Mouse (Mus musculus): Measurements from ENCODE around the gene Prdm12. TPM values are rescaled to one million over a fixed set of nuclear protein-coding genes. Genes with fewer than 3 reads are reported as not detected.

Gene Prdm12
- not detected for polyA plus RNA-seq (2017; shearing (Covaris generic))

DNA sequence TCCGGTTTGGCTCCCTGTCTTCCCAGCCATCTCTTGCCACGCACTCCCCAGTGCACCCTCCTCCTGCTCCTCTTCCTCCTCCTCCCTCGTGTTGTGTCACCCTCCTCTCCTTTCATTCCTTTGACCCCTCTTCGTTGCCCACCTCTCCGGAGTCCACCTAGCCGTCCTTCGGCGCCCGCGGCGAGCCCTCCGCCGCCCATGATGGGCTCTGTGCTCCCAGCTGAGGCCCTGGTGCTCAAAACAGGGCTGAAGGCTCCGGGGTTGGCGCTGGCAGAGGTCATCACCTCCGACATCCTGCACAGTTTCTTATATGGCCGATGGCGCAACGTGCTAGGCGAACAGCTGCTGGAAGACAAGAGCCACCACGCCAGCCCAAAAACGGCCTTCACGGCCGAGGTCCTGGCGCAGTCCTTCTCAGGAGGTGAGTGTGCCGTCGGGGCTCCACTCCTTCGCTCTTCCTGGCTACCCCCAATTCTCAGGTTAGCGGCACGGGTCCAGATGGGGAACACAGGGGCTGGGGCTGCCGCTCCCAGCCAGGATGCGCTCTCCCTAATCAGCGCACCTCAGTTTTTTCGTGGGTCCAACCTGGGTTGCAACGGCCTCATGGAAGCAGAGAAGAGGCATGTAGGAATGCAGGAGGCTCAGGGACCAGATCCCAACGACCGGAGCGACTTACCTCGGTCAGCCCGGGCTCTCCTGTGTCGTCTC, at the start of gene Prdm12:
Prdm12 (plus strand) TSS at position 137 of the 708 bp plus-strand sequence.

DNA sequence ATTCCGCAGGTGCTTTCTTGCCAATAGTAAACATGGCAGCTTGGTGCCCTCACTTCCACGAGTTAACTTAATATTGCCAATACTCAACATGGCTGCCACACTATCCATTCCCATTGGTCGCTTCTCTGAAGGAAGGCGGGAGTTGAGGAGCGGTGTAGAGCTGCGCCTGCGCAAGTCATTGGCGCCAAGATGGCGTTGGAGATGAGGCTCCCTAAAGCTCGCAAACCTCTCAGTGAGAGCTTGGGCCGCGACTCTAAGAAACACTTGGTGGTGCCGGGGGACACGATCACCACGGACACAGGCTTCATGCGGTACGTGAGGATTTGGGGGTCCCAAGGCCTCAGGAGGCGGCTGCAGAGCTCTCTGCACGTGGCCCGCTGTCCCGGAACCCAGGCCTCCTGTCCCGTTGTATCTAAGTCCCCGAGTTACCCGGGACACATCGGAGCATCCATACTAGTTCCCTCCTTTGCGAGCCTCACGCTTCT, 30.8 kb downstream of the Prdm12 start, which contains the start of gene Exosc2:
Exosc2 (plus strand) TSS at position 165 of the 485 bp plus-strand sequence.

DNA sequence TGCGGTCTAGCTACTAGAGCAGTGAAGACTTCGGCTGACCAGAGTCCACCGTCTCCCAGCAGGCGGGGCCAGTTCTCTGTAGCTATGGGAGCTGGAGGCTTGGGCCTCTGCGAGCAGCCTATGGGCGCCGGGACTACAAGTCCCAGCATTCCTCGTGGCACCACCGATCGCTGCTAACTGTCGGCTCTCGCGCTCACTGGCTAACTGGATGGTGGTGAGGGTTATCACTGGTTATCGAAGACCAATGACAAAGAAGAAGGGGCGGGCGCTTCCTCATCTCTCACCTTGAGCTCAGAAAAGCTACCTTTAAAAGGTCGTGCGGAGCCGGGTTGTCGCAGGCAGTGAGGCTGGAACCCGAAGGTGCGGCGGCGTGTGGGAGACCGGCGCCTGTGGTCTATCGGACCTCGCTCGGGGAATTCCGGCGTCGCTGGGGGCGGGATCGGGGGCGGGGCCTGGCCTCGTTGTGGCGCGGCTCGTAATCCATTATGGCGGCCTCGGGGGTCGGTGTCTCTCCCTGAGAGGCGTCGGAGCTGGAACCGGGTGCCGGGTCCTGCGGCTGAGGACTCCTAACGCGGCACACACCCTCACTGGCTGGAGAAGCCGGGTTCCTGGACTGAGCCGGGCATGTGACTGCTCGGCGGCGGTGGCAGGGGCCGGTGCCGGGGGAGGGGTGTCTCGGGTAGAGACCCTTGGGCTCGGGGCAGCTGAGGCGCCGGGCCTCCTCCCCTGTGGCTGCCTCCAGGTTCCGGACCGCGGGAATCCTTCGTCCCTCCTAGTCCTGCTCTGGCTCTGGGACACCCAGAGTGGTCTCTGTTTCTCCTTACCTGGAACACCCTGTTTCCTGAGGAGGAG, 48.5 kb downstream of the Prdm12 start, which contains the start of gene Abl1:
Abl1 (plus strand) TSS at position 303 of the 852 bp plus-strand sequence.

Other genes with a start within 250 kb of the Prdm12 start
- 100 to 1,000 TPM in 1 of 2 experiments, 10 to 100 TPM in 1; 73.6 to 220 TPM for gene Ass1, start 169.8 kb upstream of the Prdm12 start, polyA plus RNA-seq (2017; shearing (Covaris generic))
- gene Fubp3, start 67.4 kb upstream of the Prdm12 start, polyA plus RNA-seq (2017; shearing (Covaris generic)) = 10 to 100 TPM; 24.0 to 24.3 TPM
- gene Exosc2, start 30.7 kb downstream of the Prdm12 start, polyA plus RNA-seq (2017; shearing (Covaris generic)) = 10 to 100 TPM; 24.0 to 42.6 TPM
- 10 to 100 TPM; 15.4 to 16.1 TPM for gene Abl1, start 48.3 kb downstream of the Prdm12 start, polyA plus RNA-seq (2017; shearing (Covaris generic))
- 1 to 10 TPM in 1 of 2 experiments, under 1 TPM in 1; 0.05 to 2.9 TPM for gene Qrfp, start 170.5 kb downstream of the Prdm12 start, polyA plus RNA-seq (2017; shearing (Covaris generic))
- gene Fibcd1, start 206.0 kb downstream of the Prdm12 start, polyA plus RNA-seq (2017; shearing (Covaris generic)) = 1 to 10 TPM in 1 of 2 experiments, under 1 TPM in 1; 0.36 to 1.3 TPM
- gene Lamc3, start 247.3 kb downstream of the Prdm12 start, polyA plus RNA-seq (2017; shearing (Covaris generic)) = under 1 TPM in 1 of 2 experiments, not detected in 1; 0.07 TPM